Mouse (Mus musculus) midbrain, embryonic 16.5 days (tissue): ENCODE results near the gene Asf1a. TPM values are rescaled to one million over a fixed set of nuclear protein-coding genes. Genes with fewer than 3 reads are reported as not detected.
"Not testable (repeated sequence)": the region's sequence is repeated elsewhere in the genome, so short reads cannot be mapped to it uniquely, and the experiment has no call there.

Experiments
- ATAC-seq: fragments of 200-750 bp; cut with Nextera tagmentation; 2 replicates; pipeline ENCODE4 v1.8.0; 2017; ENCODE audit warnings: moderate TSS enrichment
- H3K27ac ChIP-seq: fragments of 300-500 bp; sonication (generic); 2 replicates; pipeline ENCODE4 v1.5.1; 2014; ENCODE audit warnings: mild to moderate bottlenecking, low read length, mixed read lengths
- H3K27me3 ChIP-seq: fragments of 300-500 bp; sonication (generic); 2 replicates; pipeline ENCODE4 v1.6.1; 2014; ENCODE audit warnings: low read depth, low read length, mixed read lengths; ENCODE audit not compliant: control insufficient read depth, insufficient read depth
- H3K36me3 ChIP-seq: fragments of 300-500 bp; sonication (generic); 2 replicates; pipeline ENCODE4 v1.6.1; 2014; ENCODE audit warnings: mild to moderate bottlenecking, low read length, moderate library complexity, mixed read lengths; ENCODE audit not compliant: control insufficient read depth, insufficient read depth
- H3K4me1 ChIP-seq: fragments of 300-500 bp; sonication (generic); 2 replicates; pipeline ENCODE4 v1.6.1; 2014; ENCODE audit warnings: mild to moderate bottlenecking, low read length, mixed read lengths; ENCODE audit not compliant: control insufficient read depth, insufficient read depth
- H3K4me2 ChIP-seq: fragments of 300-500 bp; sonication (generic); 2 replicates; pipeline ENCODE4 v1.6.1; 2014; ENCODE audit warnings: mild to moderate bottlenecking, low read length, mixed read lengths
- H3K4me3 ChIP-seq: fragments of 300-500 bp; sonication (generic); 2 replicates; pipeline ENCODE4 v1.5.1; 2014; ENCODE audit warnings: low read depth, mild to moderate bottlenecking, low read length, moderate library complexity, mixed read lengths
- H3K9ac ChIP-seq: fragments of 300-500 bp; sonication (generic); 2 replicates; pipeline ENCODE4 v1.6.1; 2014; ENCODE audit warnings: low read depth, low read length, mixed read lengths
- H3K9me3 ChIP-seq: fragments of 300-500 bp; sonication (generic); replicated peaks from 2 replicates; pipeline ENCODE4 v1.6.1; 2014; ENCODE audit warnings: mild to moderate bottlenecking, low read length, mixed read lengths; ENCODE audit not compliant: control insufficient read depth, poor library complexity, severe bottlenecking
- WGBS: fragments of 180-500 bp; shearing (Covaris S2); extraction: QIAGEN DNeasy Blood & Tissue Kit; methylation state at CpG from one replicate; pipeline ENCODE4 v1.1.7; 2014; 5-methylcytosine and 5-hydroxymethylcytosine counted together
- polyA plus RNA-seq: library from polyadenylated mRNA; unstranded; fragments of >200 nt; fragmentation: Nextera tagmentation; extraction: Ambion mirVana; gene quantifications from 2 replicates; pipeline ENCODE4 v1.2.1, GENCODE M21; 2015

Asf1a gene
- polyA plus RNA-seq, 1 experiment from 2014 or later: 51.2 TPM

DNA sequence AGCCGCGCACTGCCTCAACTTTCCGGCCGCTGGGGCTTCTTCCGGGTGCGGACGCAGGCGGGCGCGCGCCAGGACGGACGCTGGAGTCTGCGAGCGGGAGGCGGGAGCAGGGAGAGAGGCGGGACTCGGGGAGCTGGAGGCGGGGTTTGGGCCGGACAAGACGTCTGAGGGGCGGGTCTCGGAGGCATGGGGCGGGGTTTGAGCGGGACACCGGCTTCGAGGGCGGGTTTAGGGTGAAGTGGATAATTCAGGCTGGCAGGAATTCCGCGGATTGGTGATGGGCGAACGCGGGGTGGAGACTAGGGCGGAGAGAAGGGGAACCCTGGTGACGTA lies 33.3 kb downstream of the Asf1a start:
- H3K27ac ChIP-seq: peak overlapping the region; percentile 85
- no peaks in the 10 kb centered on the region for H3K36me3 ChIP-seq
- peak overlapping the region; percentile 78 for H3K9ac ChIP-seq
- no peaks in the 10 kb centered on the region for H3K9me3 ChIP-seq
- no peaks in the 10 kb centered on the region for H3K27me3 ChIP-seq
- H3K4me2 ChIP-seq: peak overlapping the region; percentile 49
- H3K4me1 ChIP-seq: no peaks in the 10 kb centered on the region
- ATAC-seq: peak; percentile 98
- WGBS: 0% methylated on average over 35 of the region's 35 CpGs
- peak overlapping the region; percentile 82 for H3K4me3 ChIP-seq

DNA sequence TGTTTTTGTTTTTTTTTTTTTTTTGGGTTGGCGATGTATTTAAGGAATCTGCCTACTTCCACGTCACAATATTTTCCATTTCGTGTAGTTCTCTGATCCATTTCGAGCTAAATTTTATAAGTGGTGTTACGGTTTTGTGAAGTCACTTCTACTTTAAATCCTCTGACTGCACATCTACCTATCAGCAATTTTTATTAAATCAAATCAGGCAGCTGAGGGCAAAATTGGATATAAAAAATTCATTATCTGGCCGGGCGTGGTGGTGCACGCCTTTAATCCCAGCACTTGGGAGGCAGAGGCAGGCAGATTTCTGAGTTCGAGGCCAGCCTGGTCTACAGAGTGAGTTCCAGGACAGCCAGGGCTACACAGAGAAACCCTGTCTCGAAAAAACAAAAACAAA lies 33.8 kb downstream of the Asf1a start, which contains the start of gene Mcm9:
Mcm9 (minus strand) TSS at position 101 of the 400 bp plus-strand sequence.
- 52% methylated on average over 10 of the region's 10 CpGs for WGBS
- peak within 1 kb of the TSS; percentile 49 for H3K4me2 ChIP-seq
- H3K9me3 ChIP-seq, ATAC-seq, H3K4me1 ChIP-seq, H3K36me3 ChIP-seq, H3K27me3 ChIP-seq: not testable (repeated sequence)
- H3K4me3 ChIP-seq: peak within 1 kb of the TSS; percentile 82
- peak within 1 kb of the TSS; percentile 78 for H3K9ac ChIP-seq
- peak within 1 kb of the TSS; percentile 85 for H3K27ac ChIP-seq

DNA sequence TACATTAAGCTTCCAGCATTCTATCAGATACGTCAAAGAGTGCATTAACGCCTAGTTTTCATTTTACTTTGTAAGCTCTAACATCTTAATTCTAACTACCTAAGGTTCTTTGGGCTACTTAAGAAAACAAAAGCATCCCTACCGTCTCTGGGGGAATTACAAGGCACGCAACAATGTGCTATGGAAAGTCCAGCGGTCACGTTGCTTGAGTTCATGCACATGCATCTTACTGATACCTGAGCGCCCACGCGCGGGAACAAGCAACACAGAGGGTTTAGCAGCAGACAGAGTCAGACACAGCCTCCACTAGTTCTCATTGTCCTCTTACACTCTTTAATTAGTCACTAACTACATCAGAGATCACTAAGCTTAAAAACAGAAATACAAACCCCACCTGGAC lies 37.6 kb downstream of the Asf1a start:
- no peak overlapping the region for H3K4me3 ChIP-seq
- H3K9me3 ChIP-seq: no peaks in the 10 kb centered on the region
- WGBS: 68% methylated on average over 10 of the region's 10 CpGs
- H3K27ac ChIP-seq: no peak overlapping the region
- H3K36me3 ChIP-seq: no peaks in the 10 kb centered on the region
- H3K27me3 ChIP-seq: no peaks in the 10 kb centered on the region
- no peak overlapping the region for H3K4me2 ChIP-seq
- no peak for ATAC-seq
- H3K9ac ChIP-seq: no peak overlapping the region
- no peaks in the 10 kb centered on the region for H3K4me1 ChIP-seq

DNA sequence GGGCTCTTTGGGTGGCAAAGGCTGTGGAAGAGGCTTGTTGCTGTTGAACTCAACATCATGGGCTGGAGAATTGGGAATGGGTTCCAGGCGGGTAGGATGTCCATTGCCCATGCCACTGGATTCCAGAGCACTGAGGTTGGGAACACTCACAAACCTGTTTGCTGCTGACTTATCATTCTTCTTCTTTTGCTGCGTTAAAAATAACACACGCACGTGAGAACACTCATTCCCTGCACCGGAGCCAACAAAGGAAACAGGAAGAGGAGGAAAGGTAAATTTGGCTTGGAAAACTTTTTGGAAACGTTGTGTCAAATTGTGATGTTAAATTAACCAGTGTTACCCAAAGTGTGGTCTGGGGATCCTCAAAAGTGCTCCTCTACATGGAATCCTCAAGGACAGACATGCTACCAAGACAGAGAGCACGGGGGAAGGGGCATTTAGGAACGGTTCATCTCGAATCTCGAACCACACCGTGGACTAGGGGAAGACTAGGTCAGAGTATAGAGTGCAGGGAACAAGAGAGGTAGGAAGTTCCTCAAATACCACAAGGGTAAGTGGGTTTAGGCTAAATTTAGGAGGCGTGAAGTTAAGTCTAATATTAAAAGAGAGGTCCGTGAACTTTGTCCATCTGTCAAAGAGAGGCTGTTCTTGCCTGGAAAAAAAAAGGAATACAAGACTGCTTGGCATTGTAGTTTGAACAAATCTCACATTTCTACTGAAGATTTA lies 38.9 kb downstream of the Asf1a start:
- WGBS: 92% methylated on average over 13 of the region's 13 CpGs
- no peaks in the 10 kb centered on the region for H3K27me3 ChIP-seq
- ATAC-seq: no peak
- no peak overlapping the region for H3K4me2 ChIP-seq
- no peak overlapping the region for H3K4me3 ChIP-seq
- H3K9ac ChIP-seq: no peak overlapping the region
- H3K9me3 ChIP-seq: no peaks in the 10 kb centered on the region
- no peaks in the 10 kb centered on the region for H3K36me3 ChIP-seq
- H3K4me1 ChIP-seq: no peaks in the 10 kb centered on the region
- H3K27ac ChIP-seq: no peak overlapping the region

DNA sequence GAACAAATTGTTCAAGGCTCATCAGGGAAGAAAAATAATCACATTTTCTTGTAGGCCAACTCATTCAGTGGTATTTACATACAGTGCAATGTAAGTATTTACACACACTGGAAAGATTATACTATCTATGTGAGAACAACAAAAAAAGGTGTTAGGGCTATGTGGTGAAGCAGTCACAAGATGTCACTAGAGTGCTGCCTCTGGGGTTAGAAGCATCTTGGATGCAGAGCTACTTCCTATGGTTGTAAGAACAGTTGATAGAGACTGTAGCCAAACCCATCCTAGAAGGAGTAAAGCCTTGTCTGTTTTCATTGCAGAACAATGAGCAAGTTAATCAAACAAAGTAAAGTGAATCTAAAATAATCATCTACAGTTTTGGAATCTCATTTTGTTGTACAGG lies 45.0 kb downstream of the Asf1a start:
- no peaks in the 10 kb centered on the region for H3K36me3 ChIP-seq
- no peaks in the 10 kb centered on the region for H3K4me1 ChIP-seq
- ATAC-seq: peak; percentile 90
- H3K9ac ChIP-seq: no peak overlapping the region
- H3K27me3 ChIP-seq: no peaks in the 10 kb centered on the region
- no peak overlapping the region for H3K4me2 ChIP-seq
- no peak overlapping the region for H3K27ac ChIP-seq
- H3K9me3 ChIP-seq: no peaks in the 10 kb centered on the region
- H3K4me3 ChIP-seq: no peak overlapping the region

DNA sequence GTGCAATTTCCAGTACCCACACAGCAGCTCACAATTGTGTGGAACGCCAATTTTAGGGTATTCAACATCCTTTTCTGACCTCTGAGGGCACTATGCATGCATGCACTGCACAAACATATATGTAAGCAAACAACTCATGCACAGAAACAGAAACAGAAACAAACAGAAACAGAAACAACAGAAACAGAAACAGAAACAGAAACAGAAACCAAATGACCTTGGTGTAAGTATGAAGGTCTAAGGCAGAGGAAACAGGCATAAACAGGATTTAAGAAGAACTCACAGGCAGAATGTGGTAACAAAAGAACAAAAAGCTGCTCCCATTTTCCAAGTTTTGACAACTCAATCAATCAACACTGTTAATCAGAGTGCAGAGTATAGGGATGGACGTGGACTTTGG lies 54.1 kb downstream of the Asf1a start:
- no peak for ATAC-seq
- H3K4me2 ChIP-seq: no peak overlapping the region

DNA sequence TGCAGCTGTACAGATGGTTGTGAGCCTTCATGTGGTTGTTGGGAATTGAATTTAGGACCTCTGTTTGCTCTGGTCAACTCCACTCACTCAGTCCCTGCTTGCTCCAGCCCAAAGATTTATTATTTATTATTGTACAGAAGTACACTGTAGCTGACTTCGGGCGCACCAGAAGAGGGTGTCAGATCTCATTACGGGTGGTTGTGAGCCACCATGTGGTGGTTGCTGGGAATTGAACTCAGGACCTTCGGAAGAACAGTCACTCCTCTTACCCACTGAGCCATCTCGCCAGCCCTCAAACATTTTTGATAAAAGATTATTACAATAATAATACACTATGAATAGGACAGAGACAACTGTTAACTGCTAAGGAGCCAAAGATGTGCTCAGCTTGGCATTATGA lies 57.7 kb downstream of the Asf1a start:
- not testable (repeated sequence) for ATAC-seq, H3K9me3 ChIP-seq, H3K9ac ChIP-seq, H3K36me3 ChIP-seq, H3K4me3 ChIP-seq, H3K27ac ChIP-seq, H3K4me1 ChIP-seq, H3K4me2 ChIP-seq, H3K27me3 ChIP-seq
- 86% methylated on average over 5 of the region's 5 CpGs for WGBS

More for the DNA sequence above, 54.1 kb downstream of the Asf1a start:
- Histone ChIP-seq H3K4me3 (no peak overlapping the region), H3K36me3 (peaks cover 7% of the 10 kb centered on the region), H3K27ac (no peak overlapping the region), H3K9me3 (no peaks in the 10 kb centered on the region), H3K4me1 (no peaks in the 10 kb centered on the region), H3K9ac (no peak overlapping the region), H3K27me3 (no peaks in the 10 kb centered on the region)
- WGBS: 86% methylated on average over 2 of the region's 2 CpGs

Other genes with a start within 250 kb of the Asf1a start
- gene Cep85l, start 216.8 kb upstream of the Asf1a start, polyA plus RNA-seq: 3.9 TPM in 2 replicates
- gene Mcm9, start 33.7 kb downstream of the Asf1a start, polyA plus RNA-seq: 5.4 and 5.6 TPM in 2 replicates
- gene Fam184a, start 154.4 kb downstream of the Asf1a start, polyA plus RNA-seq: 13.4 and 15.3 TPM in 2 replicates